Mouse (Mus musculus) midbrain, embryonic 14.5 days (tissue): ENCODE data around the gene Zbtb25. TPM values are rescaled to one million over a fixed set of nuclear protein-coding genes. Genes with fewer than 3 reads are reported as not detected.

Experiments used
- ATAC-seq: fragments of 200-750 bp; cut with Nextera tagmentation; 2 replicates; pipeline ENCODE4 v1.8.0; 2017; ENCODE audit warnings: moderate number of reproducible peaks, moderate library complexity; ENCODE audit not compliant: low FRiP score, low TSS enrichment
- DNase-seq: peaks from one replicate; pipeline ENCODE4 v3.0.0-alpha.2; 2015
- H3K27ac ChIP-seq: fragments of 300-500 bp; sonication (generic); replicated peaks from 2 replicates; pipeline ENCODE4 v1.5.1; 2014; ENCODE audit warnings: mild to moderate bottlenecking, low read depth, low read length, moderate library complexity
- H3K27me3 ChIP-seq: fragments of 300-500 bp; sonication (generic); 2 replicates; pipeline ENCODE4 v1.6.1; 2014; ENCODE audit warnings: low read length, control low read depth, mixed read lengths; ENCODE audit not compliant: control insufficient read depth, insufficient read depth
- H3K36me3 ChIP-seq: fragments of 300-500 bp; sonication (generic); 2 replicates; pipeline ENCODE4 v1.6.1; 2014; ENCODE audit warnings: low read length, control low read depth; ENCODE audit not compliant: control insufficient read depth, insufficient read depth
- H3K4me1 ChIP-seq: fragments of 300-500 bp; sonication (generic); 2 replicates; pipeline ENCODE4 v1.6.1; 2014; ENCODE audit warnings: mild to moderate bottlenecking, antibody characterized with exemption, low read length, control low read depth; ENCODE audit not compliant: control insufficient read depth, insufficient read depth
- H3K4me2 ChIP-seq: fragments of 300-500 bp; sonication (generic); 2 replicates; pipeline ENCODE4 v1.6.1; 2014; ENCODE audit warnings: mild to moderate bottlenecking, low read length, moderate library complexity
- H3K4me3 ChIP-seq: fragments of 300-500 bp; sonication (generic); replicated peaks from 2 replicates; pipeline ENCODE4 v1.5.1; 2014; ENCODE audit warnings: low read depth, low read length
- H3K9ac ChIP-seq: fragments of 300-500 bp; sonication (generic); replicated peaks from 2 replicates; pipeline ENCODE4 v1.6.1; 2014; ENCODE audit warnings: mild to moderate bottlenecking, low read length, moderate library complexity
- H3K9me3 ChIP-seq: fragments of 300-500 bp; sonication (generic); 2 replicates; pipeline ENCODE4 v1.6.1; 2016; ENCODE audit warnings: low read length, control low read depth, mixed read lengths; ENCODE audit not compliant: control insufficient read depth
- WGBS: fragments of 180-500 bp; shearing (Covaris S2); extraction: QIAGEN DNeasy Blood & Tissue Kit; methylation state at CpG from one replicate; pipeline ENCODE4 v1.1.7; 2014; 5-methylcytosine and 5-hydroxymethylcytosine counted together
- polyA plus RNA-seq: library from polyadenylated mRNA; unstranded; fragments of >200 nt; fragmentation: Nextera tagmentation; extraction: Ambion mirVana; gene quantifications from 2 replicates; pipeline ENCODE4 v1.2.1, GENCODE M21; 2014

The Zbtb25 gene
- polyA plus RNA-seq, 1 experiment from 2014 or later: 18.2 TPM

DNA sequence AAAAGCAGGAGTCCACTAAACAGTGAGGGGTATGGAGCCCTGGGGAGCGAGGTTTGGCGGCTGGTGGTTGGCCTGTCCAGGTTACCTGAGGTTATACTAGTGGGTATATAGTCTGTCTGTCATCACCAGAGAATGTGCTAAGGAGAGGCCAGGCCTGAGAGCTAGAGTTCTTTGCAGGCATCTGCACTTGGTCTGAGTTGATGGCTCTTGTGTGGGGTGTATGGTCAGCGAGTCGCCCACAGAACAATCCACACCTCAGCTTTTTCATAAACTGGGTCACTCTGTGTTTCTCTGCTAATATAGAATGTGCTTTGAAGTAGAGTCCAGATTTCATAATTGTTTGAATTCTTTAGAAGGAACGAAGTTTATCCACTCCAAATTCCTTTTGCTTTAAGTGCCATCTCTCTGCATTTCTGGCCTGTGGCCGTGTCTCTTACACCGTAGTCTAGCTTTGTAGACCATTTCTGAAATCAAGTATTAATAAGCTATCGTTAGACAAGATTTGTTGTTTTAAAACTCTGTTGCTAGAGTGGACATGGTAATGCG, 70.0 kb downstream of the Zbtb25 start:
- H3K4me3 ChIP-seq: no peak overlapping the region
- H3K4me1 ChIP-seq: no peaks in the 10 kb centered on the region
- no peak overlapping the region for H3K27ac ChIP-seq
- ATAC-seq: no peak
- WGBS: 95% methylated on average over 9 of the region's 9 CpGs
- no peaks in the 10 kb centered on the region for H3K9me3 ChIP-seq
- DNase-seq: no peak
- no peak overlapping the region for H3K9ac ChIP-seq
- no peaks in the 10 kb centered on the region for H3K27me3 ChIP-seq
- H3K4me2 ChIP-seq: no peak overlapping the region
- peaks cover 33% of the 10 kb centered on the region for H3K36me3 ChIP-seq

- Histone ChIP-seq H3K4me2 (no peak overlapping the region), H3K27me3 (no peaks in the 10 kb centered on the region), H3K4me3 (no peak overlapping the region), H3K4me1 (no peaks in the 10 kb centered on the region), H3K27ac (no peak overlapping the region), H3K9me3 (no peaks in the 10 kb centered on the region), H3K36me3 (peaks cover 37% of the 10 kb centered on the region), H3K9ac (no peak overlapping the region)
- WGBS: 83% methylated on average over 5 of the region's 5 CpGs
- no peak for ATAC-seq
- no peak for DNase-seq
Observed at GRCm38 (mm10) chr12:76297830-76298229, 71.6 kb downstream of the Zbtb25 start.

Other genes with a start within 250 kb of the Zbtb25 start
- gene Esr2, start 192.3 kb downstream of the Zbtb25 start, polyA plus RNA-seq: 0.26 and 0.34 TPM in 2 replicates
- not detected in 2 replicates for gene Tex21, start 122.9 kb downstream of the Zbtb25 start, polyA plus RNA-seq
- gene Mthfd1, start 114.3 kb downstream of the Zbtb25 start, polyA plus RNA-seq: 25.3 and 35.1 TPM in 2 replicates
- gene Akap5, start 44.7 kb downstream of the Zbtb25 start, polyA plus RNA-seq: 8.7 and 8.8 TPM in 2 replicates
- 3.2 and 4.2 TPM in 2 replicates for gene Zbtb1, start 664 bp upstream of the Zbtb25 start, polyA plus RNA-seq
- gene Hspa2, start 34.6 kb upstream of the Zbtb25 start, polyA plus RNA-seq: 5.1 and 5.3 TPM in 2 replicates
- 0.34 and 0.50 TPM in 2 replicates for gene Ppp1r36, start 47.9 kb upstream of the Zbtb25 start, polyA plus RNA-seq
- 0.20 and 1.1 TPM in 2 replicates for gene Plekhg3, start 161.3 kb upstream of the Zbtb25 start, polyA plus RNA-seq